Mouse (Mus musculus) heart, embryonic 10.5 days (tissue): ENCODE data around the gene Fam221b. TPM values are rescaled to one million over a fixed set of nuclear protein-coding genes. Genes with fewer than 3 reads are reported as not detected.

ENCODE experiments used
- DNase-seq: peaks from one replicate; pipeline ENCODE4 v3.0.0-alpha.2; 2017; ENCODE audit warnings: low spot score
- H3K27ac ChIP-seq: fragments of 300-500 bp; sonication (generic); 2 replicates; pipeline ENCODE4 v1.5.1; 2016; ENCODE audit warnings: mild to moderate bottlenecking
- H3K27me3 ChIP-seq: fragments of 300-500 bp; sonication (generic); 2 replicates; pipeline ENCODE4 v1.6.1; 2016; ENCODE audit warnings: mild to moderate bottlenecking; ENCODE audit not compliant: poor library complexity, insufficient read depth, severe bottlenecking
- H3K36me3 ChIP-seq: fragments of 300-500 bp; sonication (generic); 2 replicates; pipeline ENCODE4 v1.6.1; 2016; ENCODE audit warnings: mild to moderate bottlenecking, moderate library complexity
- H3K4me1 ChIP-seq: fragments of 300-500 bp; sonication (generic); 2 replicates; pipeline ENCODE4 v1.6.1; 2016; ENCODE audit warnings: mild to moderate bottlenecking
- H3K4me3 ChIP-seq: fragments of 300-500 bp; sonication (generic); 2 replicates; pipeline ENCODE4 v1.5.1; 2016; ENCODE audit warnings: mild to moderate bottlenecking, moderate library complexity
- H3K9me3 ChIP-seq: fragments of 300-500 bp; sonication (generic); 2 replicates; pipeline ENCODE4 v1.6.1; 2016; ENCODE audit warnings: mild to moderate bottlenecking, moderate library complexity
- WGBS: fragments of 180-500 bp; shearing (Covaris S2); methylation state at CpG from one replicate; pipeline ENCODE4 v1.1.7; 2016; 5-methylcytosine and 5-hydroxymethylcytosine counted together
- polyA plus RNA-seq: library from polyadenylated mRNA; unstranded; fragments of >200 nt; fragmentation: Nextera tagmentation; extraction: Ambion mirVana; gene quantifications from 2 replicates; pipeline ENCODE4 v1.2.1, GENCODE M21; 2016

Fam221b gene
- polyA plus RNA-seq, 1 experiment from 2014 or later: 1.9 TPM

DNA sequence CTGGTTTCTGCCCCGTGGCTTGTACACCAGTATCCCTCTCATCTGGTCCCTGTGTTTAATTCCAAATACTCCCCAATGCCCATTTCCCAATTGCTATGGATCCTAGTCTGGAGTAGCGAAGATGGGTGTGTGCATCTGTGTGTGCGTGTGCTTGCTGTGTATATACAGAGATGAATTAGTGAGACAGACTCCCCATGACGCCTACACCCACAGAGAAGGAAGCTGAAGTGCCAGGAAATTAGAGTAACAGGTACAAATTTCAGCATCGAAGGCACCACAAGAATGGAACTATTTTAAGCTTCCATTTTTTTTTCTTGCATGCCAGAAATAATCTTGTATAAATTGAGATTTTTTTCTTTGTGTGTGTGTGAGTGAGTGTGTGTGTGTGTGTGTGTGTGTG, 22.1 kb upstream of the Fam221b start:
- WGBS: 68% methylated on average over 5 of the region's 5 CpGs
- Histone ChIP-seq H3K4me3 (no peak overlapping the region), H3K27ac (no peak overlapping the region), H3K9me3 (no peaks in the 10 kb centered on the region), H3K4me1 (peaks cover 26% of the 10 kb centered on the region), H3K27me3 (peaks cover 15% of the 10 kb centered on the region), H3K36me3 (peaks cover 15% of the 10 kb centered on the region; the same call in 1 of the 2 replicates)
- no peak for DNase-seq

- no peak for DNase-seq
- 93% methylated on average over 17 of the region's 17 CpGs for WGBS
Observed at GRCm38 (mm10) chr4:43690021-43690420, 21.1 kb upstream of the Fam221b start.

GRCm38 (mm10) chr4:43679416-43680043, 10.6 kb upstream of the Fam221b start:
- Histone ChIP-seq H3K36me3 (peaks cover 27% of the 10 kb centered on the region), H3K27ac (no peak overlapping the region), H3K27me3 (no peaks in the 10 kb centered on the region), H3K4me1 (peaks cover 8% of the 10 kb centered on the region), H3K9me3 (no peaks in the 10 kb centered on the region), H3K4me3 (no peak overlapping the region)
- 84% methylated on average over 7 of the region's 7 CpGs for WGBS
- DNase-seq: no peak

More at GRCm38 (mm10) chr4:43690021-43690420, 21.1 kb upstream of the Fam221b start:
- H3K4me1 ChIP-seq: peaks cover 19% of the 10 kb centered on the region
- H3K4me3 ChIP-seq: no peak overlapping the region
- no peaks in the 10 kb centered on the region for H3K9me3 ChIP-seq
- H3K27me3 ChIP-seq: peaks cover 15% of the 10 kb centered on the region
- peaks cover 25% of the 10 kb centered on the region for H3K36me3 ChIP-seq
- no peak overlapping the region for H3K27ac ChIP-seq

- Histone ChIP-seq H3K36me3 (peaks cover 30% of the 10 kb centered on the region), H3K4me3 (no peak overlapping the region), H3K27ac (no peak overlapping the region), H3K9me3 (no peaks in the 10 kb centered on the region), H3K27me3 (no peaks in the 10 kb centered on the region), H3K4me1 (peaks cover 14% of the 10 kb centered on the region)
- WGBS: 86% methylated on average over 6 of the region's 6 CpGs
- DNase-seq: no peak
Observed at GRCm38 (mm10) chr4:43678541-43678940, 9.6 kb upstream of the Fam221b start.

GRCm38 (mm10) chr4:43675608-43676007, 6.7 kb upstream of the Fam221b start:
- no peak for DNase-seq
- Histone ChIP-seq H3K4me3 (no peak overlapping the region), H3K9me3 (no peaks in the 10 kb centered on the region), H3K4me1 (peaks cover 27% of the 10 kb centered on the region), H3K27ac (no peak overlapping the region), H3K27me3 (peaks cover 6% of the 10 kb centered on the region; the same call in 1 of the 2 replicates), H3K36me3 (peaks cover 25% of the 10 kb centered on the region)
- 71% methylated on average over 4 of the region's 4 CpGs for WGBS

DNA sequence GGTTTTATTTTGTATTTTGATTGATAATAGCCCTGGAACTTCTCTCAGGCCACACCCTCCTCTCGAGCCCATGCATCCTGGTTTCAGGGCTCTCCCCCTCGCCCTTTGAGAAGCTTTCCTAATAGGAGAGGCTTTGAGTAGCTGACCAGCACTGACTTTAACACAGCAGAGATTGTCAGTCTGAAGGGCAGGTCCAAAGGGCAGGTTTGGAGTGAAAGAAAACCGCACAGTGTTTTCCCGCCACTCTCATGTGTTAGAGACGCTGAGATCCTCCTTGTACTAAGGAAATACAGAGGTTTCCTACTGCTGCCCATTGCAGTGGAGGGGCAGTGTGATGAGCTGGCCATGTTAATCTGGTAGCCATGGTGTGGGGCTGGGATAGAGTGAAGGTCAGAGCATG, 6.0 kb upstream of the Fam221b start:
- DNase-seq: no peak
- peaks cover 31% of the 10 kb centered on the region for H3K4me1 ChIP-seq
- peaks cover 12% of the 10 kb centered on the region; the same call in 1 of the 2 replicates for H3K27me3 ChIP-seq
- no peaks in the 10 kb centered on the region for H3K9me3 ChIP-seq
- H3K27ac ChIP-seq: no peak overlapping the region
- no peak overlapping the region for H3K4me3 ChIP-seq
- 68% methylated on average over 5 of the region's 5 CpGs for WGBS
- peaks cover 25% of the 10 kb centered on the region for H3K36me3 ChIP-seq

DNA sequence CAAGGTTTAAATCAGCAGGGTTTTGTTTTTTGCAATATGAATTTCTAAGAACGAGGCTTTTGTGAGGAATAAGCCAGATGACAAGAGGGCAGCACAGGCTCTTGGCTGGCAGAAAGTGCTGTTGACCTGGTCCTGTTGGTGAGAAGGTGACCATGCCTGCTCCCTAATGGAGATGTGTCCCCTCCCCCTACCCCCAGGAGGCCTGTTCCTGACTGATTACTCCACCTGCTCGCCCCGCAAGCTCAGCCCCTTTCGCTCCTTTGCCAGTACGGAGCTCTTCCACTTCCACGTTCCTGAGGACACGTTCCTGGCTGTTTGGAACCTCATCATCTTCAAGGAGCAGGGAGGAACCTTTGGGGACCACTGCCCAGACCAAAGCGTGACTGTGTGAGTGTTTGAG, 4.8 kb upstream of the Fam221b start:
- Histone ChIP-seq H3K36me3 (peaks cover 25% of the 10 kb centered on the region), H3K27ac (no peak overlapping the region), H3K27me3 (peaks cover 15% of the 10 kb centered on the region; the same call in 1 of the 2 replicates), H3K9me3 (no peaks in the 10 kb centered on the region), H3K4me1 (peaks cover 39% of the 10 kb centered on the region), H3K4me3 (no peak overlapping the region)
- WGBS: 75% methylated on average over 8 of the region's 8 CpGs
- DNase-seq: no peak

DNA sequence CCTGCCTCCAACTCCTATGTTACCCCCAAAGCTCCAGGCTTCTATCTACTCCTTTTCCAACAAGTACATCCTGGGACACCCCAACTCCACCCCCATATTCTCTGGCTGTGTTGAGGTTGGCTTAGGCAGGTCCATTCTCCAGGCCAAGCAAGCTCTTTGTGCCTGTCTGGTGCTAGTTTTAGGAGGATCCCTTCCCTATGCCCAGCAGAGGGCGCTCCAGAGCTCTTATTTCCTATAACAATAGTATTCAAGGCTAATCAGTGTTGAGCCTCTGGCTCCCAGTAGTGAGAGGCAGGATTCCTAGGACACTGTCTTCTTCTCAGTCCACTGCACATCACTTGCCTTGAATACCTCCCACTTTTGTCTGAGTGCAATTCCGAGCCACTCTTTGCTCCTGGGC, 3.1 kb upstream of the Fam221b start:
- no peaks in the 10 kb centered on the region for H3K9me3 ChIP-seq
- H3K4me1 ChIP-seq: peaks cover 42% of the 10 kb centered on the region
- 7% methylated on average over 2 of the region's 2 CpGs for WGBS
- peaks cover 30% of the 10 kb centered on the region for H3K27me3 ChIP-seq
- H3K27ac ChIP-seq: no peak overlapping the region
- peaks cover 20% of the 10 kb centered on the region; the same call in 1 of the 2 replicates for H3K36me3 ChIP-seq
- no peak overlapping the region for H3K4me3 ChIP-seq
- DNase-seq: peak; percentile 91

- Histone ChIP-seq H3K9me3 (no peaks in the 10 kb centered on the region), H3K4me3 (peak overlapping the region; percentile 77), H3K27me3 (peaks cover 54% of the 10 kb centered on the region), H3K4me1 (peaks cover 42% of the 10 kb centered on the region), H3K27ac (peak overlapping the region; percentile 94), H3K36me3 (peaks cover 2% of the 10 kb centered on the region; the same call in 1 of the 2 replicates)
- DNase-seq: no peak
- under 1% methylated on average over 24 of the region's 25 CpGs for WGBS
Observed at GRCm38 (mm10) chr4:43669428-43669794, 466 bp upstream of the Fam221b start.

DNA sequence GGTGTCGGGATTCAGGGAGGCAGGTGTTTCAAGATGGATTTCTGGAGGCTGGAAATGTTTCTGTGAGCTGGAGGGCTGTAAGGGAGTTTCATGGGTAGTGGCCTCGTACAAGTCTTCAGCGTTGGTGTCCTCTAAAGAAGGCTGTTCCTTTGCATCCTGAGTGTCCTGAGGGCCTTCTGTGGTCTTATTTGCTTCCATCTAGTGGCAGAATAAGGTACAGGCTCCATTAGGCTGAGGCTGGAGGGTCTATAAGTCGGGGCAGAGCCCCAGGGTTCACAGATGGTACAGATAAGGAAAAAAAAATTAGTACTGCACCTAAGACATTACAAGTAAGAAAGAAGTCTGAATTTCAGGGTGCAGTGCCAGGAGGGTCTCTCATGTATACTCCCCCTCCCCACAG, 2.5 kb downstream of the Fam221b start:
- Histone ChIP-seq H3K27me3 (peaks cover 79% of the 10 kb centered on the region), H3K9me3 (no peaks in the 10 kb centered on the region), H3K4me1 (peaks cover 20% of the 10 kb centered on the region), H3K4me3 (no peak overlapping the region), H3K27ac (no peak overlapping the region), H3K36me3 (no peaks in the 10 kb centered on the region)
- WGBS: 23% methylated on average over 4 of the region's 4 CpGs
- no peak for DNase-seq

GRCm38 (mm10) chr4:43657146-43657545, 11.8 kb downstream of the Fam221b start:
- 61% methylated on average over 4 of the region's 4 CpGs for WGBS
- Histone ChIP-seq H3K4me3 (peak overlapping the region; percentile 91), H3K9me3 (no peaks in the 10 kb centered on the region), H3K27me3 (peaks cover 37% of the 10 kb centered on the region), H3K27ac (no peak overlapping the region), H3K4me1 (peaks cover 25% of the 10 kb centered on the region), H3K36me3 (no peaks in the 10 kb centered on the region)
- DNase-seq: no peak

DNA sequence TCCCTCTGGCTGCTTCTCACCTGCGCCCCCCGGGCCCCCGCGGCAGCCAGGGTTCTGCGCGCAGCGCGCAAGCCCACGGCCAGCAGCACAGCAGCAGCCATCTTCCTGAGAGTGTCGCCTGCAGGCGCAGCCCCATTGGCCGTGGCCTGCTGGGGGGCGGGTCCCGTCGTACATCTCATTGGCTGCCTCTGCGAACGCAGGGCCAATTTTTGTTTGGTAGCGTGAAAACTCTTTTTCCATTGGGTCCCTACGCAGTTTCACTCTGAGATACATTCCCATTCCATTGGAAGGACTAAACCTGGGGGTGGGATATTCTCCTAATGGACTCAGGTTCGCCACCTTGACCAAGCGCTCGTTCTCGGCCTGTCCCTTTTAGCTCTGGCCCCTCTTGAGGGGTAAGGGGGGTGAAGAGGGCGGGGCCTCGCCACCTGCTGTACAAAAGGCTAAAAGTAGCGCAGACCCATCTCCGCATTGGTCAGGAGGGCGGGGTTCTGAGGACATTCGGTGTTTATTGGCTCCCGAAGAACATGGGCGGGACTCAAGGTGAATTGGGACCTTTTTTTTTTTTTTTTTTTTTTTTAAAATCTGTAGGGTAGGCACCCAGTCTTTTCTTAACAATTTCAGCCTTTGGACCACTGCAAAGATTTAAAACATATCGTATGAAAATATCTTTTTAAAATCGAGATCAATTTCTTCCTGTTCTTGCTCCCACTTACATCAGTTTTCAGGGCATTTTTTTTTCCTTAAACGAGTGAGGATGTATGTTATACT, 12.4 kb downstream of the Fam221b start, which contains the start of gene Hint2:
Gene Hint2, minus strand, starts transcription at position 128 of the 771 bp plus-strand sequence.
- H3K4me3 ChIP-seq: peak within 1 kb of the TSS; percentile 91
- H3K4me1 ChIP-seq: peaks cover 29% of the 10 kb centered on the region
- H3K27ac ChIP-seq: peak within 1 kb of the TSS; percentile 95
- peak; percentile 98 for DNase-seq
- H3K36me3 ChIP-seq: peaks cover 2% of the 10 kb centered on the region; the same call in 1 of the 2 replicates
- no peaks in the 10 kb centered on the region for H3K9me3 ChIP-seq
- peaks cover 30% of the 10 kb centered on the region for H3K27me3 ChIP-seq
- 1% methylated on average over 34 of the region's 34 CpGs for WGBS

- Histone ChIP-seq H3K27me3 (peaks cover 23% of the 10 kb centered on the region), H3K36me3 (peaks cover 5% of the 10 kb centered on the region), H3K27ac (peak overlapping the region; percentile 95), H3K4me1 (peaks cover 29% of the 10 kb centered on the region), H3K9me3 (no peaks in the 10 kb centered on the region), H3K4me3 (peak overlapping the region; percentile 91)
- DNase-seq: no peak
- 7% methylated on average over 34 of the region's 34 CpGs for WGBS
Observed at GRCm38 (mm10) chr4:43655656-43656338, 13.1 kb downstream of the Fam221b start.
